Mouse (Mus musculus) thymus, adult 2 months (tissue): ENCODE results near the gene Gpr146. TPM values are rescaled to one million over a fixed set of nuclear protein-coding genes. Genes with fewer than 3 reads are reported as not detected.

Experiments
- DNase-seq: peaks from one replicate; pipeline ENCODE4 v3.0.0; 2021
- H3K27ac ChIP-seq: fragments of 200-500 bp; 2 replicates; pipeline ENCODE4 v1.5.1; 2012; ENCODE audit warnings: low read length, control low read depth; ENCODE audit not compliant: control insufficient read depth, insufficient read depth
- H3K27me3 ChIP-seq: fragments of 200-500 bp; 2 replicates; pipeline ENCODE4 v1.6.1; 2012; ENCODE audit warnings: mild to moderate bottlenecking, low read length, moderate library complexity, mixed read lengths; ENCODE audit not compliant: control insufficient read depth, insufficient read depth
- H3K36me3 ChIP-seq: fragments of 200-500 bp; 2 replicates; pipeline ENCODE4 v1.6.1; 2012; ENCODE audit warnings: mild to moderate bottlenecking, low read length, moderate library complexity; ENCODE audit not compliant: control insufficient read depth, insufficient read depth
- H3K4me1 ChIP-seq: fragments of 200-500 bp; replicated peaks from 2 replicates; pipeline ENCODE4 v1.6.1; 2012; ENCODE audit warnings: low read length; ENCODE audit not compliant: control insufficient read depth, insufficient read depth
- H3K4me3 ChIP-seq: fragments of 200-500 bp; 2 replicates; pipeline ENCODE4 v1.5.1; 2012; ENCODE audit warnings: mild to moderate bottlenecking, low read length, control low read depth, moderate library complexity; ENCODE audit not compliant: control insufficient read depth, insufficient read depth
- CTCF ChIP-seq: fragments of 200-500 bp; IDR thresholded peaks from 2 replicates; pipeline ENCODE4 v1.5.1; 2012; ENCODE audit warnings: mild to moderate bottlenecking, control low read depth, low read length, moderate library complexity, borderline replicate concordance; ENCODE audit not compliant: control insufficient read depth, poor library complexity, insufficient read depth; ENCODE audit errors: extremely low read depth
- POLR2A ChIP-seq: fragments of 200-500 bp; IDR thresholded peaks from 2 replicates; pipeline ENCODE4 v1.6.1; 2012; ENCODE audit warnings: mild to moderate bottlenecking, low read length, control low read depth, moderate library complexity; ENCODE audit not compliant: control insufficient read depth, poor library complexity, insufficient read depth; ENCODE audit errors: extremely low read depth
- whole genome bisulfite sequencing: fragments of 180-500 bp; shearing (Covaris S2); methylation state at CpG from one replicate; pipeline ENCODE4 v1.1.7; 2018; 5-methylcytosine and 5-hydroxymethylcytosine counted together
- polyA plus RNA-seq: library from polyadenylated mRNA; depleted of rRNA; stranded (reverse); fragments of >200 nt; gene quantifications from 2 replicates; pipeline ENCODE4 v1.2.3, GENCODE M21; 2012

The Gpr146 gene
- polyA plus RNA-seq, 1 experiment, result 40.1 TPM

DNA sequence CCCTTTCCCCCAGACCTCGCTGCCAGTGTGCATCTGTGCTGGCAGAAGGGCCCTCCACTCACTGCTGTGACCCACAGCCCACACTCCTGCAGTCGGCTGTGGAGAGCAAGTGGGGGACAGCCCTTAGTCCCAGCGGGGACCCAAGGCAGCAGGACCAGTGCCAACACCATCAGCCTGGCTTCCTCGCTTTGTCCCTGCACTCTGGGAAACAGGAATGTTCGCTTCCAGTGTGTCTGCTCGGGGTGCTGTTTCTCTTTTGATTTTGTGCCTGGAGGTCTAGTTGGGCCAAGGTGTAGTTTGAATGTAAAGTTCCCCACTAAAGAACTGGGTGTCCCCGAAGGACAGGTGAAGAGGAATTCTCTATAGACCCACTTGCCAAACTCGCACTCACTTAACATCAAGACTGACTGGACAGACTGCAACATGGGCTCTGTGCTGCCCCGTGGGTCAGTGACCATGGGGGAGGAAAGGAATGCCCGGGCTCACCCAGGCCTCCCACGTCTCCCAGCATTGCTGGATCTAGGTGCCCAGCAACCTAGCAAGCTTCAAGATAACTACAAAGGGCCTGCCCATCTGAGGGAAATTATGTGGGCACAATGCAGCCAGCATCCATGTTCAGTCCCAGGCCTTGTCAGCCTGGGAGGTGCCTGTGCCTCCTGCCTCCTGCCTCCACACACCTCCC lies 14.0 kb downstream of the Gpr146 start:
- Histone ChIP-seq H3K27me3 (no peaks in the 10 kb centered on the region), H3K4me1 (peaks cover 17% of the 10 kb centered on the region), H3K36me3 (peaks cover 4% of the 10 kb centered on the region; the same call in 1 of the 2 replicates), H3K4me3 (no peak overlapping the region), H3K27ac (no peak overlapping the region)
- no peak for DNase-seq
- no peak for TF ChIP-seq CTCF
- no peak for TF ChIP-seq POLR2A
- WGBS, result 94% methylated on average over 11 of the region's 11 CpGs

DNA sequence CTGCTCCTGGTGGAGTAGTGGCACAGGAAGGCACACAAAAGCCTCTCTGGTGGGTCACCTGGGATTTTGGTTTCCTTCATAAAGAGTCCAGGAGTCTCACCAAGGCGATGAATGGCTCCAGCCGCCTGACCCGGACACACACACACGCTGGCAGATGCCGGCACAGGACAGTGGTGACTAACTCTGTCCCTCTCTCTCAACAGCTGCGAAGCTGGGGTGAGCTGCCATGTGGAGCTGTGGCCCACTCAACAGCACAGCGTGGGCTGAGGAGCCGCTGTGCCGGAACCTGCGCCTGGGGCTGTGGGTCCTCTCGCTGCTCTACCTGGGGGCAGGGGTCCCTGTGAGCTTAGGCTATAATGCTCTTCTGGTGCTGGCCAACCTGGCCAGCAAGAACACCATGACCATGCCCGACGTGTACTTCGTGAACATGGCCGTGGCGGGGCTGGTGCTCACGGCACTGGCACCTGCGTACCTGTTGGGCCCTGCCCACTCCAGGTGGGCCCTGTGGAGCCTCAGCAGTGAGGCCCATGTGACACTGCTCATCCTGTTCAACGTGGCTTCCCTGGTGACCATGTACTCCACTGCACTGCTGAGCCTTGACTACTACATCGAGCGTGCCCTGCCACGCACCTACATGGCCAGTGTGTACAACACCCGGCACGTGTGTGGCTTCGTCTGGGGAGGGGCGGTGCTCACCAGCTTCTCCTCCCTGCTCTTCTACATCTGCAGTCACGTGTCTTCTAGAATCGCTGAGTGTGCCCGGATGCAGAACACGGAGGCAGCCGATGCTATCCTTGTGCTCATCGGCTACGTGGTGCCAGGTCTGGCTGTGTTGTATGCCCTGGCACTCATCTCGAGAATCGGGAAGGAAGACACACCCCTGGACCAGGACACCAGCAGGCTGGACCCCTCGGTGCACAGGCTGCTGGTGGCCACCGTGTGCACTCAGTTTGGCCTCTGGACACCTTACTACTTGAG lies 15.0 kb downstream of the Gpr146 start:
- Histone ChIP-seq H3K36me3 (peaks cover 4% of the 10 kb centered on the region; the same call in 1 of the 2 replicates), H3K4me1 (peaks cover 17% of the 10 kb centered on the region), H3K4me3 (no peak overlapping the region), H3K27ac (no peak overlapping the region), H3K27me3 (no peaks in the 10 kb centered on the region)
- no peak for TF ChIP-seq CTCF
- no peak for TF ChIP-seq POLR2A
- no peak for DNase-seq
- WGBS, result 94% methylated on average over 37 of the region's 37 CpGs

DNA sequence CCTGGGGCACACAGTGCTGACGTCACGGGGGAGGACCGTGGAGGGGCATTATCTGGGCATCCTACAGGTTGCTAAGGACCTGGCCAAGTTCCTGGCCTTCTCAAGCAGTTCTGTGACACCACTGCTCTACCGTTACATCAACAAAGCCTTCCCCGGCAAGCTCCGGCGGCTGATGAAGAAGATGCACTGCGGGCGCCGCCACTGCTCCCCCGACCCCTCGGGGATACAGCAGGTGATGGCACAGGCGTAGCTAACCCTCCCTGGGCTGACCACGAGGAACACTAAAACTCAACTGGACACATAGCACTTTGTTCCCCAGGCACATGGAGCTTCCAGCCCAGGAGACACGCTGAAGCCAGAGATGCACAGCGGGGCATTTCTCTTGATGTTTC lies 15.7 kb downstream of the Gpr146 start:
- H3K27me3 ChIP-seq, result no peaks in the 10 kb centered on the region
- no peak overlapping the region for H3K4me3 ChIP-seq
- 95% methylated on average over 16 of the region's 16 CpGs for WGBS
- H3K27ac ChIP-seq, result no peak overlapping the region
- peaks cover 4% of the 10 kb centered on the region; the same call in 1 of the 2 replicates for H3K36me3 ChIP-seq
- TF ChIP-seq POLR2A, result no peak
- no peak for TF ChIP-seq CTCF
- peaks cover 17% of the 10 kb centered on the region for H3K4me1 ChIP-seq
- no peak for DNase-seq

DNA sequence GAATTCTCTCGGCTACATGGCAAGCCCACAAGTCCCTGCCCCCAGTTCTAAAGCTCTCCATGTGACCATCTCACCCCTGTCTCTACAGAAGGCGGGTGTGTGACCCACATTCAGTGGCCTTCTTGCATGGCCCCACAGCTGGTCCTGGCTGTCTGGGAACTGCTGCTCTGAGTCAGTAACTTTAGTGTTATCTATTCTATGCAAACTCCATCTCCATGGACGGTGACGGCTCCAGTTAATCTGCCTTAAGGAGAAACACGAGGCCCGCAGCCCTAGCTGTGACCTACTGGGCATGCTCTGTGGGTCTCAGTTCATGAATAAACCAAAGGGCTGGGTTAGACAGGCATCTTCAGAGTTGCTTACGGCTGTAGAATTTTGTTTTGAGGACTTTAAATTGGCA lies 16.9 kb downstream of the Gpr146 start:
- Histone ChIP-seq H3K36me3 (peaks cover 4% of the 10 kb centered on the region; the same call in 1 of the 2 replicates), H3K27me3 (no peaks in the 10 kb centered on the region), H3K27ac (no peak overlapping the region), H3K4me1 (peaks cover 17% of the 10 kb centered on the region), H3K4me3 (no peak overlapping the region)
- no peak for DNase-seq
- 90% methylated on average over 7 of the region's 7 CpGs for WGBS
- TF ChIP-seq CTCF, result no peak
- TF ChIP-seq POLR2A, result no peak

DNA sequence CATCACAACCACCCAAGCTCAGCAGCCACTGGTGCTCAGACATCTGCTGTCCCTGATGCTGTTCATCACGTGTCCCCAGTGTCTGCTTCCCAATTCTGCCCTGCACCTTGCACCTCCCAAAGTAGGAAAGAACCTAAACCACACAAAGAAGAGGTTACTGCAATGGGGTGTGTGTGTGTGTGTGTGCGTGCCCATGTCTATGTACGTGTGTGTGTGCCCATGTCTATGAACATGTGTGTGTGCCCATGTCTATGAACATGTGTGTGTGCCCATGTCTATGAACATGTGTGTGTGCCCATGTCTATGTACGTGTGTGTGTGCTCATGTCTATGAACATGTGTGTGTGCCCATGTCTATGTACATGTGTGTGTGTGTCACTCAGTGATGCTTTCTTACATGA lies 18.0 kb downstream of the Gpr146 start:
- no peaks in the 10 kb centered on the region for H3K27me3 ChIP-seq
- 87% methylated on average over 4 of the region's 4 CpGs for WGBS
- no peak overlapping the region for H3K27ac ChIP-seq
- no peak for TF ChIP-seq CTCF
- no peak for TF ChIP-seq POLR2A
- H3K4me3 ChIP-seq, result no peak overlapping the region
- DNase-seq, result no peak
- peaks cover 17% of the 10 kb centered on the region for H3K4me1 ChIP-seq
- peaks cover 4% of the 10 kb centered on the region; the same call in 1 of the 2 replicates for H3K36me3 ChIP-seq

DNA sequence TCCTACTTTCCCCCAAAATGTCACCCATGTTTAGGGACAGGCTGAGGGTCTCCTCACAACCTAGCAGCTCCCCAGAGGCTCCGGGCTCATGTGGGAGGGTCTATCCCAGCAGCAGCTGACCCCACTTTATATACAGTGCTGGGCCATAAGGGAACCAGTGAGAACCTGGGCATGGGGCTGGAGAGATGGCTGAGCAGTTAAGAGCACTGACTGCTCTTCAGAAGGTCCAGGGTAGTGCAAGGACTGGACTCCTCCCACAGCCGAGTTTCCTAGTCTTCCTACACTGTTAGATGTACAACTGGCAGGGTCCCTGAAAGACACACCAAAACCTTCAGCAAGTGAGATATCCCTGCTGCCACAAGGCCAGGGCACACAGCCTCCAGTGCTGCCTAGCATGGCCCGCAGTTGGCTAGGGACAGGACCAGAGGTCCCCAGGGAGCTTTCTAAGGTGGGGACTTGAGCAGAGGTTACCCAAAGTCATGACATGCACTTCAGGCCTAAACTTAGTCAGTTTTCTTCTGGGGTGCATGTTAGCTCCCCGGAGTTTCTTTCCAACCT lies 19.9 kb downstream of the Gpr146 start:
- Histone ChIP-seq H3K27me3 (no peaks in the 10 kb centered on the region), H3K4me3 (no peak overlapping the region), H3K36me3 (peaks cover 4% of the 10 kb centered on the region; the same call in 1 of the 2 replicates), H3K4me1 (peaks cover 17% of the 10 kb centered on the region), H3K27ac (no peak overlapping the region)
- 90% methylated on average over 4 of the region's 4 CpGs for WGBS
- DNase-seq, result no peak
- TF ChIP-seq POLR2A, result no peak
